ENCODE assay signal across 8 mouse cellular contexts in the genomic region with DNA sequence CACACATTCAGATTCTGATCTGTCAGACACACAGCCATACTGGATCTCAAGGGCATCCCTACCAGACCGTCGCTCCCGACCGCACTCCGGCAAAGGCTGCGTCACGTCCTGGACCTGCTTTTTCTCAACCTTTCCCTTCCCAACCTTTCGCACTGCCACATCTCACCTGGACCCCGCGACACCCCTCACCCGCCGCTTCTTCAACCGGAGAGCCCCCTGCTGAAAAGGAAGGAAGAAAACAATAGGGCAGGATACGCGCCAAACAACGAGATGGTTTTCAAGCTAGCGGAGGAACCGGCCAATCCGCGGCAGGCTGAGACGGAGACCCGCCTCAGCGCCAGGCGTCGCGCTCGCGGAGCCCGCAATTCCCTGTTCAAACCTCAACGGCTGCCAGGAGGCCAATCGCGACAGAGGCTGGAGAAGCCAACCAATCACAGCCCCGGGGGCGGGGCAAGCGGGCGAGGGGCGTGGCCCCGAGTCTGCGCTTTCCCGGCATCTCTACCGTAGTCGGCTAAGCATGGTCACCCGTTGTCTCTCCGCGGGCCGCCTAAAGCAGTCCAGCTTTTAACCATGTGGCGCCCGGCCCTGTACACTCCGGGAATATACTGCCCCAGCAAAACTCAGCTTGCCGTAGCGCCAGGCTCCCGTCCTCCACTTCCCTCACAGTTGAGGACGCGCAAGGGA. TPM values are rescaled to one million over a fixed set of nuclear protein-coding genes. Genes with fewer than 3 reads are reported as not detected.
DNase-seq lines count a peak whose midpoint lies in the region; ATAC-seq and TF ChIP-seq lines count a peak whose summit lies in the region.

TSS of gene Ncapd2 (minus strand) at position 370 of the 684 bp plus-strand sequence.
TSS of gene Mrpl51 (plus strand) at position 470 of the 684 bp plus-strand sequence.

- under 1% methylated on average over 54 of the region's 54 CpGs for WGBS in forebrain, embryonic 15.5 days
- WGBS in lung, adult 2 months: under 1% methylated on average over 54 of the region's 54 CpGs

- peak within 1 kb of the TSS; percentile 97 to 99 for H3K4me3 ChIP-seq in ES-E14 (ENCODE audit: insufficient read depth in 1 of 2, low read depth in 1 of 2, low read length in 2 of 2, poor library complexity in 1 of 2, severe bottlenecking in 1 of 2)
- peak within 1 kb of the TSS; percentile 83 for H3K4me3 ChIP-seq in forebrain, embryonic 15.5 days
- peak within 1 kb of the TSS; percentile 89 for H3K4me3 ChIP-seq in lung, adult 2 months (replicated peaks; ENCODE audit: extremely low read depth, low read depth, low read length)

- H3K4me1 ChIP-seq in ES-E14 (ENCODE audit: control insufficient read depth in 2 of 2, insufficient read depth in 2 of 2, low read length in 2 of 2, poor library complexity in 1 of 2): peaks cover 1 to 2% of the 10 kb centered on the region in 2 experiments; a peak in 2 of 4 replicates
- peaks cover 29% of the 10 kb centered on the region for H3K4me1 ChIP-seq in forebrain, embryonic 15.5 days
- no peaks in the 10 kb centered on the region; the same call in 1 of the 2 replicates for H3K4me1 ChIP-seq in lung, adult 2 months (ENCODE audit: control insufficient read depth, insufficient read depth, low read length)

- H3K27ac ChIP-seq in ES-E14 (ENCODE audit: insufficient read depth, low read depth, low read length, poor library complexity, severe bottlenecking): peak within 1 kb of the TSS; percentile 100
- H3K27ac ChIP-seq in forebrain, embryonic 15.5 days (replicated peaks): peak within 1 kb of the TSS; percentile 100

- H3K9me3 ChIP-seq in ES-E14 (ENCODE audit: control insufficient read depth, insufficient read depth, low read depth, low read length): no peaks in the 10 kb centered on the region
- no peaks in the 10 kb centered on the region for H3K9me3 ChIP-seq in forebrain, embryonic 15.5 days

- H3K36me3 ChIP-seq in ES-E14 (ENCODE audit: control insufficient read depth, insufficient read depth, low read length, poor library complexity, severe bottlenecking): peaks cover 21% of the 10 kb centered on the region
- peaks cover 39% of the 10 kb centered on the region for H3K36me3 ChIP-seq in forebrain, embryonic 15.5 days

- peak within 1 kb of the TSS; percentile 100 for H3K9ac ChIP-seq in ES-E14 (ENCODE audit: insufficient read depth, low read depth, low read length, poor library complexity, severe bottlenecking)
- peak within 1 kb of the TSS; percentile 81 for H3K9ac ChIP-seq in forebrain, embryonic 15.5 days (replicated peaks)

- intact Hi-C loops in heart, postnatal 25 days (cut with DNase I): loop anchor here (2.0 kb wide), 2 partner anchors 23 to 27 kb away; partner anchors contain the start of gene Vamp1

- DNase-seq in ES-E14 (ENCODE audit: low read depth, low spot score): peak; percentile 95
- peak; percentile 98 for DNase-seq in cerebellum, adult 11-12 months
- DNase-seq in heart, postnatal 25 days (ENCODE audit: low spot score): peak; percentile 93
- DNase-seq in layer of hippocampus, adult 18-20 months (ENCODE audit: low spot score in 2 of 2): peak; percentile 97 to 98
- peak; percentile 93 for DNase-seq in lung, adult 2 months
- peak; percentile 95 to 97 for DNase-seq in thymus, adult 18-20 months

- in situ Hi-C loops in ES-E14 (cut with MboI; ENCODE audit: low sequenced_read_pairs in 2 of 2, unreplicated experiment in 2 of 2): no loop called here

- H3K27me3 ChIP-seq in forebrain, embryonic 15.5 days: no peaks in the 10 kb centered on the region

- ATAC-seq in forebrain, embryonic 15.5 days (replicated peaks): peak; percentile 97
- peak; percentile 94 for ATAC-seq in neutrophil, adult 5-6 weeks (ENCODE audit: extremely low read depth, insufficient number of reproducible peaks, low FRiP score, poor library complexity, severe bottlenecking)

- no peak for TF ChIP-seq CTCF in lung, adult 2 months (IDR thresholded peaks at IDR 0.05; ENCODE audit: insufficient read depth, low read length)

- TF ChIP-seq POLR2A in lung, adult 2 months (IDR thresholded peaks at IDR 0.05; ENCODE audit: borderline replicate concordance, extremely low read depth, low read depth, low read length): peak; percentile 34; the same call in 1 of the 2 replicates

- peak within 1 kb of the TSS; percentile 77 for H3K4me2 ChIP-seq in forebrain, embryonic 15.5 days (replicated peaks)

TF ChIP-seq in ES-E14, 5 proteins besides CTCF, POLR2A, EP300 and RAD21:
- TF ChIP-seq HCFC1 (IDR thresholded peaks at IDR 0.05; ENCODE audit: borderline replicate concordance, insufficient read depth, low read length) (peak; percentile 46; the same call in 1 of the 2 replicates), ZNF384 (IDR thresholded peaks at IDR 0.05; ENCODE audit: low read depth, low read length) (no peak), CHD2 (IDR thresholded peaks at IDR 0.05; ENCODE audit: low read depth, low read length) (peak; percentile 77; the same call in 1 of the 2 replicates), ZC3H11A (IDR thresholded peaks at IDR 0.05; ENCODE audit: borderline replicate concordance, low read depth, low read length) (no peak)
TF ChIP-seq in ES-E14: peak in this region for 2.

RNA-seq across cellular contexts. Expression of gene Ncapd2, which starts in this region (rescaled TPM):
- total RNA-seq in ES-E14 (2012; rRNA removed): 159 and 187 TPM in 2 replicates
- 98.5 and 99.5 TPM in 2 replicates for polyA plus RNA-seq in forebrain, embryonic 15.5 days (2015; fragmentation: Nextera tagmentation; extraction: Ambion mirVana)
- 10 to 100 TPM; 21.9 to 26.8 TPM for total RNA-seq in heart, postnatal 25 days (2021)
- total RNA-seq in layer of hippocampus, adult 18-20 months (2021): 10 to 100 TPM; 20.4 to 25.8 TPM
- polyA plus RNA-seq in lung, adult 2 months (2012; rRNA removed): 15.5 and 34.2 TPM in 2 replicates
- total RNA-seq in neutrophil, adult 5-6 weeks (2017): 42.5 and 66.2 TPM in 2 replicates

RNA-seq across cellular contexts. Expression of gene Mrpl51, which starts in this region (rescaled TPM):
- 155 and 184 TPM in 2 replicates for total RNA-seq in ES-E14 (2012; rRNA removed)
- polyA plus RNA-seq in forebrain, embryonic 15.5 days (2015; fragmentation: Nextera tagmentation; extraction: Ambion mirVana): 155 and 158 TPM in 2 replicates
- 100 to 1,000 TPM; 308 to 324 TPM for total RNA-seq in heart, postnatal 25 days (2021)
- total RNA-seq in layer of hippocampus, adult 18-20 months (2021): 10 to 100 TPM; 63.2 to 72.2 TPM
- 30.1 and 39.4 TPM in 2 replicates for polyA plus RNA-seq in lung, adult 2 months (2012; rRNA removed)
- total RNA-seq in neutrophil, adult 5-6 weeks (2017): 23.8 and 25.4 TPM in 2 replicates

Comparison
In these comparisons a context has a peak if more than half of its experiments do, and no peak if none do; other contexts are left out.
1. Peak in every context shown above with its lines: DNase-seq, ATAC-seq, H3K4me3 ChIP-seq and H3K27ac ChIP-seq.